Mouse (Mus musculus) erythroblast, embryonic 14.5 days (primary cell): ENCODE data around the gene Alkbh8.

Experiments
- GATA1 ChIP-seq: IDR thresholded peaks from 2 replicates; pipeline ENCODE4 v1.6.1; 2012; ENCODE audit warnings: low read length, inconsistent platforms, mixed read lengths
- TAL1 ChIP-seq: IDR thresholded peaks from 3 replicates; pipeline ENCODE4 v1.6.1; 2012; ENCODE audit warnings: low read length, inconsistent platforms, mixed read lengths

DNA sequence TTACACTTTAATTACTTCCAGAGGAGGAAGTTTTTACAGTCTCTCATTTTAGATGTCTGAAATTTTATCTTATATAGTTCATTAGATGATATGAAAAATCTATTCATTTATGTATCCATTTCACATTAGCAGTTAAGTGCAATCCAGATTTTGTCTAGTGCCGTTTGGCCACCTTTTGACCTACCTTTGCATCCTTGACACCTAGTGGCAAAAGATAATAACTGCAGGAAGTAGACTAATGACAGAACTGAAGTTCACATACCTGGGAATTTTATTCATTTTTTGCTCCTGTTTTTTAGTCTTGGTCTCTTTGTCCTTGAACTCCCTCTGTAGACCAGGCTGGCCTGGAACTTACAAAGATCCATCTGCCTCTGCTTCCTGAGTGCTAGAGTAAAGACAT, 15.1 kb downstream of the Alkbh8 start:
- TF ChIP-seq GATA1 (no peak), TAL1 (no peak)
